Mouse (Mus musculus) erythroid progenitor cell, adult 5-6 weeks (primary cell): ENCODE results near the gene Soat1. TPM values are rescaled to one million over a fixed set of nuclear protein-coding genes. Genes with fewer than 3 reads are reported as not detected.

Source experiments
- ATAC-seq: replicated peaks from 2 replicates; pipeline ENCODE4 v1.8.0; 2016; ENCODE audit warnings: moderate number of reproducible peaks, mild to moderate bottlenecking, moderate TSS enrichment, inconsistent platforms; ENCODE audit not compliant: poor library complexity, low FRiP score, severe bottlenecking
- total RNA-seq, 2 experiments: library from RNA; stranded (forward) in 1 of 2; stranded (reverse) in 1 of 2; fragments of 150-400 nt in 1 of 2; fragments of 186-747, 209-891 nt in 1 of 2; gene quantifications; 2 replicates each; pipeline versions ENCODE4 v1.2.3 to v1.2.4; 2015 to 2017; ENCODE audit warnings: low replicate concordance in 2 of 2

Gene Soat1
- total RNA-seq, 2 experiments from 2014 or later = 6.5 to 15.1 TPM

DNA sequence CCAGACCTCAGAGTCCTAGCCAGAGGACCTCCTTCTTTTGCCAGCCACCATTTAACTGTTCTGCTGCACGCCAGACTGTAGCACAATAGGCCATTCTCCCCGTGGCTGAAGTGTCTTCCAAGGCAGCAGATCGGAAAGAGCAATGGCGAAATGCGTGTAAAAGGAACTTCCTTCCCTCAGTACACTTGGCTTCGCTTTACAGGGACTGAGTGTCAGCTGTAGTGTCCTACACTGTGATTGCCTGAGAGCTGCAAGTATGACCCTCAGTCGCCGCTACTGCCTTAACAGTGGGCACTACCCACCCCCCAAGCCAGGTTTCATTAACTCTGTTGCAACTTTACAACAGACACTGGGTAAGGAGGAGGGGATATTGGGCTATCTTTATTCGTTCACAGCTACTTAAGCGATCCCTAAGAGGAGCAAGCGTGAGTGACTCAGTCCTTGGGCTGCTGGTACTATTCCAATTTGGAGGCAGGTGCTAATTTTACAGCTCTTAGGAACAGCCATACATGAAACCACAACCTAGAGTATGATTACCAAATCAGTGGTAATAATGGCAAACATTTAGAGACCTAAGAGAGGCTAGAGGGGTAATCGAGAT, 6.4 kb downstream of the Soat1 start:
- no peak for ATAC-seq

- ATAC-seq = no peak
Observed at GRCm38 (mm10) chr1:156464963-156465362, 9.2 kb downstream of the Soat1 start.

DNA sequence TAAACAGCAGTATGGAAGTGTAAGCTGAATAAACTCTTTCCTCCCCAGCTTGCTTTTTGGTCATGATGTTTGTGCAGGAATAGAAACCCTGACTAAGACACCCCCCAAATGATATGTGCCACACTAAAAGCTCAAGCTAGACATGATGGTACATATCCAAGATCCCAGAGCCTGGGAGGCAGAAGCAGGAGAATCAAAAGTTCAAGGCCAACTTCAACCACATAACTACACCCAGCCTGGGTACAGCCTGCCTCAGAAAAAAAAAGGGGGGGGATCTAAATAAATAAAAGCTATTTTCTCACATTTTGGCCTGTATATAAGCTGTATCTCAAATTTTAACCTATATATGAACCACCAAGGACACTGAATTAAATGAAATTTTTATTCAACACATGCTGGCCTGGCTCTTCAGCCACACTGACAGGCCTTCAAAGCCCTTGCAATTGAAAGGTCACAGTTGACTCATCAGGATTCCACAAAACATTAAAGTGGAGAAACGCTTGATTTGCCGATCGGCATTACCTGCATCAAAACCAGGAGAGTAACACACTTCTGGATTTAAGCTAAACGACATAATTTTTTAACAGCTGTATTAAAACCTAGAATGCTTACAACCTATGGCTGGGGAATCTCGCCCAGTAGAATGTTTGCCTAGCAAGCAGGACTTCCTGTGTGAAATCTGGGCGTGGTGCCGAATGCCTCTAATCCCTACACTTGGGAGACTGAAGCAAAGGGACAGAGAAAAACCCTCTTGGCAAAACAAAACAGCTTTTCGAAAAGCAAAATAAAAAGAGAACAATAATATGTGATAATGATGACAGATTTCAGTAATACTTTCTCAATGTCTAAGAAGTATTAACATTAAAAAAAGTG, 9.9 kb downstream of the Soat1 start:
- ATAC-seq = no peak

DNA sequence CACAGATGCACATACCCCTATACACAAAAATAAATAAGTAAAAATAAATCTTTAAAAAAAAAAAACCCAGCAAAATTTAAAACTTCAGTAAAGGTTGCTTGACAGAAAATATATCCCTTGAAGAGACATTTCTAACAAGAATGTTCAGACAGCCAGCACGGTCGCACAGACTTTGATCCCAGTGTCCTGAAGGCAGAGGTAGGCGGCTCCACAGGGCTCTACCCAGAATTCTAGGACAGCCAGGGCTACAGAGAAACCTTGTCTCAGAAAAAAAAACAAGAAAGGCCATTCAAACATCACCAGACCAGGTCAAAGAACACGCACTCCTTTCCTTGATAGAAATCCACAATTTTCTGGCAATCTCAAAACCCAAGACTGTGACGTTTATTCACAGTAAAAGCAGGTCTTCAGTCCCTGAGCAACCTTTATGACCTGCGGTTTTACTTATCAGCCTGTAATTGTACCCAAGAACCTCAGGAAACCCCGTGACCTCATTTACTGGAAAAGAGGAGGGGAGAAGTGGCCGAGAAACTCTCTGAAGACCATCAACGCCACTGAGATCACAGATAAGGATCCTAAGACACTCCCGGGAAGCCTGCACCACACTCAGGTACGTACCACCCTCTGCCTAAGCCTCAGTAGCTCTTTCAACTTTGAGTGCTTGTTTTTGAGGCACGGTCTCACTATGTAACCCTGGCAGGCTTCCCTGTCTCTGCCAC, 11.7 kb downstream of the Soat1 start:
- ATAC-seq = no peak

DNA sequence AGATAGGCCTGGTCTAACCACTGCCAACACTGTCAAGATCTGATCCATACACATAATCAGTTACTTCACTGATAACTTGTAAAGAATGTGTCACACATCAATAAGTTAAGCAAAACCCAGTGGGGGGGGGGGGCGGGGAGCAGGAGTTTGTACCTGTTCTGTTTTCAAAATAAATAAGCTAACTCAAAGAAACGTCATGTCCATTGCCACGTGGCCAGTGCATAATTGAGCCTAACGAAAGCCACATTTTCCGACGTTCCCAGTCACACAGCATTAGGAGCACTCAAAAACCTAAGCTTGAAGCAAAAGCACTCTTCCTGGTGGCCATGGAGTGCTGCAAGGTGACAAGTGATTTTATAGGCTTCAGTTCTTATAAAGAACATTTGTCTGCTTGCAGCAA, 13.1 kb downstream of the Soat1 start:
- ATAC-seq = no peak

- ATAC-seq = no peak
Observed at GRCm38 (mm10) chr1:156460216-156460615, 13.9 kb downstream of the Soat1 start.

DNA sequence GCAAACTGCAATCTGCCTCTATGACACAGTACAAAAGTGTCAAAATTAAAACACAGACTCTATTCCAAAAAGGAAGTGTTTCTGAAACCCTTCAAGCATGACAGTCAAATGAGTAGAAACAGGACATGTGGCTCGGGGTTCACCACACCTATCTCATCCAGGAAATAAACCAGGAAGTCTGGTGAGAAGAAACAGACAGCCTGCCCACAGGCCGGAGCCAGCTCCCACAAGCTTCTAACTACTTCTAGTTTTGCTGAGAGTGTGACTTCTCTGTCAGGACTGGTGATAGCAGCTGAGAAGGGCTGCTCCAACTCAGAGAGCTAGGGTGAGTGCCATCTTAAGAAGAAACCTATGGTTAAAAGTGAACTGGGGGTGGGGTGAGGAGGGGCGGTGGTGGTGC, 14.4 kb downstream of the Soat1 start:
- no peak for ATAC-seq

DNA sequence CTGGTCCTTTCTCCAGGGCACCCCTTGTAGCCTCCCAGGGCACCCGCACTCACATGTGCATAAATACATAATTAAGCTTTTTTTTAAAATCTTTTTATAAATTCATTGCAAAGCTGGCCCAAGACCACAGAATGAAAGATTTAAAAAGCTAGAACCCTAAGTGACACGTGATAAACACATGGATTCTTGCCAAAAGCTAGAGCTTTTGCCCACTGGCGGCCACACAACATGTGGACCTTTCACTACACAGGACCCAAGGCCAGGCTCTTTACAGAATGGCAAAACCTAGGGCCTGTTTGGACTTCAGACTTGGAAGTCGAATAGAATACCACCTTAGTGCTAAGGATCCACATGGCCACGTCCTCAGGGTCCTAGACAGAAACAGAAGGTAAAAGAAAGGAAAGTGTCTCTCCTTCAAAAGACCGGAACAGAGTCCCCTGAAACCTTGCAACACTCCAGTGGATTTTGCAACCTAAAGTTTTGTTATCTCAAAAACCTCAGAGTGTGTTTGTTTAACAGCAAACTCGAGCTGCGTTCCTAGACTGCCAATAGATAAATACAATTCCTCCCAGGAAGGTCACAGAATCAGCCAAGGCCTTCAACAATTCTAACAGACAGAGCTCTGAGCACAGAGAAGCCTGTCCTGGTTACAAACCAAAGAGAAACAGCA, 15.6 kb downstream of the Soat1 start:
- no peak for ATAC-seq

DNA sequence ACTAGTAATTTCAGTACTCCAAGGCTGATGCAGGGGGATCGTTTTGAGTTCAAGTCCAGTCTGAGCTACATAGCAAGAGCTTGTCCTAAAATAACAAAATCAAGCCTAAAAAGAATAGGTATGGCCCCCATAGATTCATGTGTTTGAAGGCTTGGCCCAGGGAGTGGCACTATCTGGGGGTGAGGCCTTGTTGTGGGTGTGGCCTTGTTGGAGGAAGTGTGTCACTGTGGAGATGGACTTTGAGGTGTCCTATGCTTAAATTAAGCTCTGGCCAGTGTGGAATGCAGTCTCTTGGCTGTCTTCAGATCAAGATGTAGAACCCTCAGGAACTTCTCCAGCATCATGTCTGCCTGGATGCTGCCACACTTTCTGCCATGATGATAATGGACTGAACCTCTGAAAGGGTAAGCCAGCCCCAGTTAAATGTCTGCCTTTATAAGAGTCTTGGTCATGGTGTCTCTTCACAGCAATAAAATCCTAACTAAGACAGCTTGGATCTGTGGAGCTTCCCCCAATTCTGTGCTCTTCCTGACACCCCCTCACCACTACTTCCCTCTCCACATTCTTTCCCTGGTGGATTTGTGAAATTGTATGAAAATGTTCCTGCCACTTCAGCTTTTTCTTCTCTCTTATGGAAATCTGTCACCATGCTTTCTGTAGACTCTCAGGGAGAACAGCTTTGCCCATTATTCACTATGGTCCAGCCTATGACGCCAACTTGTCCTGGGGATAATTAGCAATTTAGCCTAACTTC, 18.9 kb downstream of the Soat1 start:
- ATAC-seq = no peak

DNA sequence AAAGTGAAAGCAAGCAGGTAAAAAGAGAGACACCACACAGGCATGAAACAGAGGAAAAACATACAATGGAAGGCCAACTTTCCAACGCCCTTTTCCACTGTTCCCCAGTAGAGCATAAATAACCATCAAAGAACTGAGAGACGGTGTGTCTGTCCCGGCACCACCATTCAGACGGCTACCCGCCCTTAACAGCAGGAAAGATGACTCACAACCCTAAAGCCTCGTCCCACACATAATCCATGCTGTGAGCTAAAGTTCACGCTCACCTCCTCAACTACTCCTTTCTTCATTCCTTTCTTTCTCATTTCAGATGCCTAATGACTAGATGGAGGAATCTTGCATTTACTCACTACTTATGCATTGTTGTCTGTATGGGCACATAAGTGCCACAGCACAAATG, 19.7 kb downstream of the Soat1 start:
- no peak for ATAC-seq

DNA sequence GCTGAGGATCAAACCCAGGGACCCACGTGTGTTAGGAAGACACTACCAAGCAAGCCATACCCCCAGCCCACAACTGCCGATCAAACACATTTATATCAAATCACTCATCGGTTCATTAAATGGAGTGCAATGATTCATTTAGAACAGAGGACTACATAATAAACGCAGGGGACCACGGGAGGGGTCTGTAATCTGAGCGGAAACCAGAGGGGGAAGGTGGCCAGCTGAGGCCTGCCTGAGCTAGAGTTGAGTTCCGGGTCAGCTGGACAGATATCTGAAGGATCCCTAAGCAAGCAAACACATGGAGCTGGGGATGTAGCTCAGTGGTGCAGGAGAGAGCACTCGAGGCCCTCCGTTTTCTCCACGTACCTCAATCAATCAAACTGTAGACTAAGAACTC, 20.3 kb downstream of the Soat1 start:
- ATAC-seq = no peak

DNA sequence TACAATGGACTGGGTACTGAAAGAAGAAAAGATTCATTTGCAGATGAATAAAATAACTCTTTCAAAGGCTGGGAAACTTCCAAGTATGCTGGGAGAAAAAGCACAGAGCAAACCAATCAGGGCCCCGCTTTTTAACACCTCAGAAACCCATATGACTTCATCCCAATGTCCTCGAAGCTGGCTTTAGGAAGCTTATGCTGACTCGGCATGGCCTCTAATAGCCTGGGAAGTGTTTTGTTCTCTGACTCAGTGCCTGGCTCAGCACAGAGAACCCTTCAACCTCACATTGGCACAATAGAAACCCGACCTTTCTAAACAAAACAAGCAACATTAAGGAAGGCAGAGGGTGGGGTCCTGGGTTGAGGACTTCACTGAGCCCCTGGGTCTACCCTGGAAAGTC, 23.7 kb downstream of the Soat1 start:
- no peak for ATAC-seq

GRCm38 (mm10) chr1:156449691-156450090, 24.4 kb downstream of the Soat1 start:
- no peak for ATAC-seq

GRCm38 (mm10) chr1:156449089-156449488, 25.0 kb downstream of the Soat1 start:
- no peak for ATAC-seq

DNA sequence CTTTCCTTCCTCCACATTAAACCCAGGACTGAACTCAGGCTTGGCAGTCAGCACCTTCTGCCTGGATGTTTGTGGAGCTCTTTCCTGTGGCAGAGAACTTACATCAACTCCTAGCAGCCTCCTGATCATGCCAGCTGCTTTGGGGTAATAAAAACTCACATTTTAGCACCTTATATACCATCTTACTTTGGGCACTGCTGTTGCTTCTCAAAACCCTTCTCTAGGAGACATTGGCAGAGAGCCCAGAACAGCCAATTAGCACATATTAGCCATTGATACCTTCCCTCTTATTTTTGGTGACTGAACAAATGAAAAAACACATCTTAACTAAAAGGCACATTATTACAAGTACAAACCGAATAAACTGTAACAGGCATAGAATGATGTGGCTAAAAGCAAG, 29.1 kb downstream of the Soat1 start:
- ATAC-seq = no peak

DNA sequence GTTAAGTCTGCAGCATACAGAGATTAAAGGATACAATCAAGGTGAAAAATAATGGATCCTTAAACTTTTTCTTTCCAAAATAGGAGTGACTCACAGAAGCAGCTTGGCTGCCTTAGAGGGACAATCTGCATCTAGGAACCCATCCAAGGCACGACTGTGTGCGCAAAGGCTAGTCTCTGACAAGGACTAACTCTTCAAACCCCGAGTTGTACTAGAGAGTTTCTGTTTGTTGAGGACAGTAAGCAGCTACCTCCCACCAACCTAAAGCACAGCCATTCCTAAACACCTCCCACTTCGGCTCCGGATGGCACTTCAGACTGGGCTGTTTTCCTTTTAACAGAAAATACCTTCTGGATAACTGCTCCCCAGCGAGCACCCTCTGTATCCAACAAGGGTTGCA, 31.4 kb downstream of the Soat1 start:
- ATAC-seq = no peak

DNA sequence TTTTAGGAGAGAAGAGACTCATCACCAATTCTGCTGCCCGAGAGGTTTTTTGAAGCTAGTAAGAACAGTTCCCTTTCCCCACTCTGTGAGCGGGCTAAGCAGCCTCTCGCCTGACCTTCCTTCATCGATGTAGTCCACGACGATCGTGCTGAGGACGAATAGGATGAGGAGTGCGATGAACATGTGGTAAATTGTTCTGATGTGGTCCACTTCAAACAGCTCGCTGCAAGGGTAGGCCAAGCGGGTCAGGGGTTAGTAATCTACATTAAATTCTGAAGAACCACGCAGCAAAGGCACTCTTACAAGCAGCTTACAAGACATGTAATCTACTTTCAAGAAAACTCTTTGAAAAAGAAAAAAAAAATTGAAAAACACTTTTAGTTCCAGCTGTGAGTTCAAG, 31.9 kb downstream of the Soat1 start:
- ATAC-seq = no peak

GRCm38 (mm10) chr1:156437726-156438125, 36.4 kb downstream of the Soat1 start:
- ATAC-seq = no peak

GRCm38 (mm10) chr1:156437016-156437708, 37.0 kb downstream of the Soat1 start:
- ATAC-seq = no peak
